Mouse (Mus musculus): ENCODE data around the gene Elmo2. TPM values are rescaled to one million over a fixed set of nuclear protein-coding genes. Genes with fewer than 3 reads are reported as not detected.

Elmo2 gene
- total RNA-seq, 2 experiments from 2014 or later: 191 to 202 TPM

GRCm38 (mm10) chr2:165301409-165301808 lies 24.9 kb downstream of the Elmo2 start:
- no peak for DNase-seq (ENCODE audit: extremely low spot score in 1 of 2, low spot score in 1 of 2)

GRCm38 (mm10) chr2:165300885-165301284 lies 25.4 kb downstream of the Elmo2 start:
- no peak for DNase-seq (ENCODE audit: extremely low spot score in 1 of 2, low spot score in 1 of 2)

GRCm38 (mm10) chr2:165300424-165300823 lies 25.9 kb downstream of the Elmo2 start:
- no peak for DNase-seq (ENCODE audit: extremely low spot score in 1 of 2, low spot score in 1 of 2)

- DNase-seq (ENCODE audit: extremely low spot score in 1 of 2, low spot score in 1 of 2): no peak
Measured at GRCm38 (mm10) chr2:165297429-165297828, 28.9 kb downstream of the Elmo2 start.

- no peak for DNase-seq (ENCODE audit: extremely low spot score in 1 of 2, low spot score in 1 of 2)
Measured at GRCm38 (mm10) chr2:165296571-165296970, 29.7 kb downstream of the Elmo2 start.

- DNase-seq (ENCODE audit: extremely low spot score in 1 of 2, low spot score in 1 of 2): peak; percentile 74 to 80
Measured at GRCm38 (mm10) chr2:165288315-165289031, 37.8 kb downstream of the Elmo2 start.

- DNase-seq (ENCODE audit: extremely low spot score in 1 of 2, low spot score in 1 of 2): peak; percentile 92 to 94
Measured at GRCm38 (mm10) chr2:165287202-165287984, 38.9 kb downstream of the Elmo2 start, which contains the start of gene Slc35c2. TSS of gene Slc35c2 (minus strand) at chr2:165287869.

- peak; percentile 33 to 47 for DNase-seq (ENCODE audit: extremely low spot score in 1 of 2, low spot score in 1 of 2)
Measured at GRCm38 (mm10) chr2:165286361-165287201, 39.7 kb downstream of the Elmo2 start.

- DNase-seq (ENCODE audit: extremely low spot score in 1 of 2, low spot score in 1 of 2): no peak
Measured at GRCm38 (mm10) chr2:165285621-165286020, 40.7 kb downstream of the Elmo2 start.

GRCm38 (mm10) chr2:165285034-165285433 lies 41.2 kb downstream of the Elmo2 start:
- DNase-seq (ENCODE audit: extremely low spot score in 1 of 2, low spot score in 1 of 2): no peak

GRCm38 (mm10) chr2:165284377-165284776 lies 41.9 kb downstream of the Elmo2 start:
- no peak for DNase-seq (ENCODE audit: extremely low spot score in 1 of 2, low spot score in 1 of 2)

GRCm38 (mm10) chr2:165283644-165284043 lies 42.6 kb downstream of the Elmo2 start:
- DNase-seq (ENCODE audit: extremely low spot score in 1 of 2, low spot score in 1 of 2): no peak

GRCm38 (mm10) chr2:165281779-165282311 lies 44.4 kb downstream of the Elmo2 start:
- DNase-seq (ENCODE audit: extremely low spot score in 1 of 2, low spot score in 1 of 2): no peak

- no peak for DNase-seq (ENCODE audit: extremely low spot score in 1 of 2, low spot score in 1 of 2)
Measured at GRCm38 (mm10) chr2:165279351-165279750, 46.9 kb downstream of the Elmo2 start.

- no peak for DNase-seq (ENCODE audit: extremely low spot score in 1 of 2, low spot score in 1 of 2)
Measured at GRCm38 (mm10) chr2:165277188-165277740, 49.0 kb downstream of the Elmo2 start.

- DNase-seq (ENCODE audit: extremely low spot score in 1 of 2, low spot score in 1 of 2): peak; percentile 75 to 87
Measured at GRCm38 (mm10) chr2:165275824-165276223, 50.5 kb downstream of the Elmo2 start.

- DNase-seq (ENCODE audit: extremely low spot score in 1 of 2, low spot score in 1 of 2): no peak
Measured at GRCm38 (mm10) chr2:165275124-165275640, 51.1 kb downstream of the Elmo2 start.

GRCm38 (mm10) chr2:165273589-165273988 lies 52.7 kb downstream of the Elmo2 start:
- DNase-seq (ENCODE audit: extremely low spot score in 1 of 2, low spot score in 1 of 2): no peak

GRCm38 (mm10) chr2:165271326-165271725 lies 55.0 kb downstream of the Elmo2 start:
- no peak for DNase-seq (ENCODE audit: extremely low spot score in 1 of 2, low spot score in 1 of 2)

GRCm38 (mm10) chr2:165270858-165271257 lies 55.4 kb downstream of the Elmo2 start:
- no peak for DNase-seq (ENCODE audit: extremely low spot score in 1 of 2, low spot score in 1 of 2)
